Mouse (Mus musculus) thymus, adult 2 months (tissue): Measurements from ENCODE around the gene E2f3. TPM values are rescaled to one million over a fixed set of nuclear protein-coding genes. Genes with fewer than 3 reads are reported as not detected.

ENCODE experiments used
- DNase-seq: peaks from one replicate; pipeline ENCODE4 v3.0.0; 2021
- H3K27ac ChIP-seq: fragments of 200-500 bp; 2 replicates; pipeline ENCODE4 v1.5.1; 2012; ENCODE audit warnings: low read length, control low read depth; ENCODE audit not compliant: control insufficient read depth, insufficient read depth
- H3K27me3 ChIP-seq: fragments of 200-500 bp; 2 replicates; pipeline ENCODE4 v1.6.1; 2012; ENCODE audit warnings: mild to moderate bottlenecking, low read length, moderate library complexity, mixed read lengths; ENCODE audit not compliant: control insufficient read depth, insufficient read depth
- H3K36me3 ChIP-seq: fragments of 200-500 bp; 2 replicates; pipeline ENCODE4 v1.6.1; 2012; ENCODE audit warnings: mild to moderate bottlenecking, low read length, moderate library complexity; ENCODE audit not compliant: control insufficient read depth, insufficient read depth
- H3K4me1 ChIP-seq: fragments of 200-500 bp; replicated peaks from 2 replicates; pipeline ENCODE4 v1.6.1; 2012; ENCODE audit warnings: low read length; ENCODE audit not compliant: control insufficient read depth, insufficient read depth
- H3K4me3 ChIP-seq: fragments of 200-500 bp; 2 replicates; pipeline ENCODE4 v1.5.1; 2012; ENCODE audit warnings: mild to moderate bottlenecking, low read length, control low read depth, moderate library complexity; ENCODE audit not compliant: control insufficient read depth, insufficient read depth
- CTCF ChIP-seq: fragments of 200-500 bp; IDR thresholded peaks from 2 replicates; pipeline ENCODE4 v1.5.1; 2012; ENCODE audit warnings: mild to moderate bottlenecking, control low read depth, low read length, moderate library complexity, borderline replicate concordance; ENCODE audit not compliant: control insufficient read depth, poor library complexity, insufficient read depth; ENCODE audit errors: extremely low read depth
- POLR2A ChIP-seq: fragments of 200-500 bp; IDR thresholded peaks from 2 replicates; pipeline ENCODE4 v1.6.1; 2012; ENCODE audit warnings: mild to moderate bottlenecking, low read length, control low read depth, moderate library complexity; ENCODE audit not compliant: control insufficient read depth, poor library complexity, insufficient read depth; ENCODE audit errors: extremely low read depth
- WGBS: fragments of 180-500 bp; shearing (Covaris S2); methylation state at CpG from one replicate; pipeline ENCODE4 v1.1.7; 2018; 5-methylcytosine and 5-hydroxymethylcytosine counted together
- polyA plus RNA-seq: library from polyadenylated mRNA; depleted of rRNA; stranded (reverse); fragments of >200 nt; gene quantifications from 2 replicates; pipeline ENCODE4 v1.2.3, GENCODE M21; 2012

Gene E2f3
- polyA plus RNA-seq, 1 experiment, result 7.1 TPM

- 30% methylated on average over 5 of the region's 5 CpGs for WGBS
- no peak for DNase-seq
- Histone ChIP-seq H3K4me1 (peaks cover 4% of the 10 kb centered on the region), H3K36me3 (no peaks in the 10 kb centered on the region), H3K27me3 (no peaks in the 10 kb centered on the region), H3K27ac (no peak overlapping the region), H3K4me3 (no peak overlapping the region)
- TF ChIP-seq POLR2A, result no peak
- TF ChIP-seq CTCF, result no peak
Measured at GRCm38 (mm10) chr13:30001041-30001440, 15.2 kb upstream of the E2f3 start.

- Histone ChIP-seq H3K36me3 (no peaks in the 10 kb centered on the region), H3K4me3 (no peak overlapping the region), H3K27me3 (no peaks in the 10 kb centered on the region), H3K4me1 (peaks cover 11% of the 10 kb centered on the region; the same call in 1 of the 2 replicates), H3K27ac (no peak overlapping the region)
- no peak for DNase-seq
- 96% methylated on average over 6 of the region's 6 CpGs for WGBS
- TF ChIP-seq POLR2A (no peak), CTCF (no peak)
Measured at GRCm38 (mm10) chr13:29987956-29988355, 2.1 kb upstream of the E2f3 start.

DNA sequence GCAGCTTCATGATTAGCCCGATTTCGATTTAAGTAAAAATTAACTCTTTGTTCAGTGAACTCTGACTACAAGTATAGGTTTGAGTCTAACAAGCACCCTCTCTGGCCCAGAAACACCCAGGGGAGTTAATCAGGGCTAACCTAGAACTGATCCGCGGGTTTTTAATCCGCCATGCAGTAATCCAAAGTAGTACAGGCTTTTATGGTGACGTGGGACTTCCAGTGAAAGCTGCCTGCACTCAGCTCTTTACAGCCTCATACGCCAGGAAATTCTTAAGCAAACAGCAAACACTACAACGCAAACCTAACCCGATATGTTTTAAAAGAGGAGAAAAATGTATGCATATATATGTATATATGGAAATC lies 875 bp upstream of the E2f3 start:
- peak overlapping the region; percentile 37 for H3K4me3 ChIP-seq
- H3K4me1 ChIP-seq, result peaks cover 11% of the 10 kb centered on the region; the same call in 1 of the 2 replicates
- no peaks in the 10 kb centered on the region for H3K36me3 ChIP-seq
- DNase-seq, result peak; percentile 9
- WGBS, result 15% methylated on average over 9 of the region's 9 CpGs
- H3K27ac ChIP-seq, result no peak overlapping the region
- H3K27me3 ChIP-seq, result no peaks in the 10 kb centered on the region
- TF ChIP-seq POLR2A (no peak), CTCF (no peak)

- Histone ChIP-seq H3K4me3 (peak overlapping the region; percentile 86), H3K27ac (no peak overlapping the region), H3K4me1 (peaks cover 11% of the 10 kb centered on the region; the same call in 1 of the 2 replicates), H3K27me3 (no peaks in the 10 kb centered on the region), H3K36me3 (no peaks in the 10 kb centered on the region)
- WGBS, result under 1% methylated on average over 61 of the region's 62 CpGs
- peak; percentile 40 for DNase-seq
- TF ChIP-seq POLR2A, result no peak
- TF ChIP-seq CTCF, result 0 out of 2 replicates have a peak, but pooled peaks have one; percentile 17
Measured at GRCm38 (mm10) chr13:29985101-29985854, 585 bp downstream of the E2f3 start.

DNA sequence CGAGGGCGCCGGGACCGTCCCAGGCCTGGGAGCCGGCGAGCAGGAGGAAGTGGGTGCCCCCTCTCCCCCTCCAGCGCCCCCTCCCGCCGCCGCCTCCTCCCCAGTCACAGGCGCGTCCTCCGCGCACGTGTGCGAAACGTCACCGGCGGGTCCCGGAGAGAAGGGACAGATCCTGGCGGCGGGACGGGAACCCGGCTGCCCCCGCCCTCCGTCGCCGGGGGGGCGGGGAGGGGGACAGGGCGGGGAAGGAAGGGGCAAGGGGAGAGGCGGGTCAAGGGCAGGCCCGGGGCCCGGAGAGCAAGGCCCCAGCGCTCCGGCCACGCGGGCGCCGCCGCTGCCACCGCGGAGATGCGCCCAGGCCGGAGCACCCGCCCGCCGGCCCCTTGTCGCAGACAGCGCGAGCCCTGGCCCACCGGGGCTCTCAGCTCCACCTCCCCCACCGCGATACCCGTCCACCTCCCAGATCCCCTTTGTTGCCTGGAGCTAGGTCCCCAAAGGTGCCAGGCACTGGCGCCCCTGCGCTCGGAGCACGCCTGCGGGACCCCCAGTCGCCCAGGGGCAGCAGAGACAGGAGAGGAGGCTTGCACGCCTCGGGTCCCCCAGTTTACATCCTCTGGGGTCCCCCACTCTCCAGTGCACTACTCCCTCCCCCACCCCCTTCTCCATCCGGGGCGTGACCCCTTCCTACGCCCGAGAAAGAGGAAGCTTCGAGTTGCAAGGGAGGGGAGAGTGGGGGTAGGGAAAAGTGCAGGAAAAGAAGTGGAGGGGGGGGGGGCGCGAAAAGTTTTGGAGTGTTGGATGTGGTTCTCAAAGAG lies 1.4 kb downstream of the E2f3 start:
- Histone ChIP-seq H3K27me3 (no peaks in the 10 kb centered on the region), H3K27ac (peak overlapping the region; percentile 20; the same call in 1 of the 2 replicates), H3K4me3 (peak overlapping the region; percentile 86), H3K36me3 (no peaks in the 10 kb centered on the region), H3K4me1 (peaks cover 11% of the 10 kb centered on the region; the same call in 1 of the 2 replicates)
- TF ChIP-seq CTCF (no peak), POLR2A (0 out of 2 replicates have a peak, but pooled peaks have one; percentile 26)
- WGBS, result under 1% methylated on average over 56 of the region's 69 CpGs
- DNase-seq, result peak; percentile 87

- Histone ChIP-seq H3K27me3 (no peaks in the 10 kb centered on the region), H3K4me3 (peak overlapping the region; percentile 86), H3K36me3 (no peaks in the 10 kb centered on the region), H3K27ac (peak overlapping the region; percentile 60; the same call in 1 of the 2 replicates), H3K4me1 (peaks cover 17% of the 10 kb centered on the region)
- WGBS, result 2% methylated on average over 35 of the region's 35 CpGs
- TF ChIP-seq CTCF (no peak), POLR2A (no peak)
- peak; percentile 51 for DNase-seq
Measured at GRCm38 (mm10) chr13:29983523-29984191, 2.2 kb downstream of the E2f3 start.
